Mouse (Mus musculus): Measurements from ENCODE around the gene Top1. TPM values are rescaled to one million over a fixed set of nuclear protein-coding genes. Genes with fewer than 3 reads are reported as not detected.

Top1 gene
- total RNA-seq, 2 experiments from 2014 or later: 79.6 to 97.2 TPM

- DNase-seq: no peak
Measured at GRCm38 (mm10) chr2:160741580-160741979, 95.9 kb downstream of the Top1 start.

GRCm38 (mm10) chr2:160742161-160742609, 96.5 kb downstream of the Top1 start:
- DNase-seq: no peak

GRCm38 (mm10) chr2:160744040-160744822, 98.5 kb downstream of the Top1 start:
- DNase-seq: peak; percentile 86 to 91

- DNase-seq: peak; percentile 74 to 84
Measured at GRCm38 (mm10) chr2:160744823-160745210, 99.1 kb downstream of the Top1 start.

GRCm38 (mm10) chr2:160745497-160745896, 99.8 kb downstream of the Top1 start:
- DNase-seq: no peak

- no peak for DNase-seq
Measured at GRCm38 (mm10) chr2:160746637-160747036, 100.9 kb downstream of the Top1 start.

- DNase-seq: no peak
Measured at GRCm38 (mm10) chr2:160747075-160747474, 101.4 kb downstream of the Top1 start.

- DNase-seq: no peak
Measured at GRCm38 (mm10) chr2:160756583-160757203, 111.0 kb downstream of the Top1 start.

- DNase-seq: peak; percentile 55 to 60
Measured at GRCm38 (mm10) chr2:160760433-160761184, 114.9 kb downstream of the Top1 start.

- no peak for DNase-seq
Measured at GRCm38 (mm10) chr2:160763816-160764215, 118.1 kb downstream of the Top1 start.

- DNase-seq: no peak
Measured at GRCm38 (mm10) chr2:160764386-160764785, 118.7 kb downstream of the Top1 start.

- no peak for DNase-seq
Measured at GRCm38 (mm10) chr2:160765096-160765495, 119.4 kb downstream of the Top1 start.

- DNase-seq: peak; percentile 52 to 59
Measured at GRCm38 (mm10) chr2:160766371-160766771, 120.7 kb downstream of the Top1 start.

GRCm38 (mm10) chr2:160767201-160767600, 121.5 kb downstream of the Top1 start:
- no peak for DNase-seq

- no peak for DNase-seq
Measured at GRCm38 (mm10) chr2:160768097-160768695, 122.5 kb downstream of the Top1 start.

- no peak for DNase-seq
Measured at GRCm38 (mm10) chr2:160768997-160769396, 123.3 kb downstream of the Top1 start.

- peak in 1 of 2 experiments; percentile 26 for DNase-seq
Measured at GRCm38 (mm10) chr2:160770409-160770808, 124.7 kb downstream of the Top1 start.

- no peak for DNase-seq
Measured at GRCm38 (mm10) chr2:160770871-160771270, 125.2 kb downstream of the Top1 start.

- no peak for DNase-seq
Measured at GRCm38 (mm10) chr2:160771325-160772276, 125.9 kb downstream of the Top1 start.

All from adrenal gland, postnatal 36 days (tissue).